Mouse (Mus musculus) midbrain, embryonic 15.5 days (tissue): ENCODE results near the gene Olfr390. TPM values are rescaled to one million over a fixed set of nuclear protein-coding genes. Genes with fewer than 3 reads are reported as not detected.

Experiments
- ATAC-seq: fragments of 200-750 bp; cut with Nextera tagmentation; replicated peaks from 2 replicates; pipeline ENCODE4 v1.8.0; 2017; ENCODE audit warnings: moderate TSS enrichment
- H3K27ac ChIP-seq: fragments of 300-500 bp; sonication (generic); 2 replicates; pipeline ENCODE4 v1.5.1; 2015; ENCODE audit warnings: mild to moderate bottlenecking, inconsistent platforms
- H3K27me3 ChIP-seq: fragments of 300-500 bp; sonication (generic); replicated peaks from 2 replicates; pipeline ENCODE4 v1.6.1; 2015; ENCODE audit warnings: inconsistent platforms
- H3K36me3 ChIP-seq: fragments of 300-500 bp; sonication (generic); replicated peaks from 2 replicates; pipeline ENCODE4 v1.6.1; 2015; ENCODE audit warnings: inconsistent platforms
- H3K4me1 ChIP-seq: fragments of 300-500 bp; sonication (generic); 2 replicates; pipeline ENCODE4 v1.6.1; 2015; ENCODE audit warnings: inconsistent platforms
- H3K4me2 ChIP-seq: fragments of 300-500 bp; sonication (generic); 2 replicates; pipeline ENCODE4 v1.6.1; 2015; ENCODE audit warnings: inconsistent platforms, mild to moderate bottlenecking, moderate library complexity
- H3K4me3 ChIP-seq: fragments of 300-500 bp; sonication (generic); 2 replicates; pipeline ENCODE4 v1.5.1; 2015; ENCODE audit warnings: mild to moderate bottlenecking, inconsistent platforms
- H3K9ac ChIP-seq: fragments of 300-500 bp; sonication (generic); 2 replicates; pipeline ENCODE4 v1.6.1; 2015; ENCODE audit warnings: mild to moderate bottlenecking, inconsistent platforms
- H3K9me3 ChIP-seq: fragments of 300-500 bp; sonication (generic); 2 replicates; pipeline ENCODE4 v1.6.1; 2016; ENCODE audit warnings: inconsistent platforms
- WGBS: fragments of 180-500 bp; shearing (Covaris S2); methylation state at CpG from one replicate; pipeline ENCODE4 v1.1.7; 2015; ENCODE audit warnings: mixed read lengths; 5-methylcytosine and 5-hydroxymethylcytosine counted together
- polyA plus RNA-seq: library from polyadenylated mRNA; unstranded; fragments of >200 nt; fragmentation: Nextera tagmentation; extraction: Ambion mirVana; gene quantifications from 2 replicates; pipeline ENCODE4 v1.2.1, GENCODE M21; 2015

The Olfr390 gene
- not detected in 2 replicates for polyA plus RNA-seq

GRCm38 (mm10) chr11:73782664-73783063 lies at the start of gene Olfr390:
Gene Olfr390 (plus strand): TSS chr11:73782964.
- Histone ChIP-seq H3K4me3 (no peak within 1 kb of the TSS), H3K9ac (no peak within 1 kb of the TSS), H3K27ac (no peak within 1 kb of the TSS), H3K9me3 (no peaks in the 10 kb centered on the region; the same call in 1 of the 2 replicates), H3K4me1 (no peaks in the 10 kb centered on the region), H3K36me3 (no peaks in the 10 kb centered on the region), H3K4me2 (no peak within 1 kb of the TSS), H3K27me3 (no peaks in the 10 kb centered on the region)
- 67% methylated on average over 1 of the region's 1 CpGs for WGBS
- no peak for ATAC-seq

- Histone ChIP-seq H3K4me2 (no peak overlapping the region), H3K27me3 (no peaks in the 10 kb centered on the region), H3K4me1 (no peaks in the 10 kb centered on the region), H3K9me3 (peaks cover 20% of the 10 kb centered on the region), H3K4me3 (no peak overlapping the region), H3K9ac (no peak overlapping the region), H3K36me3 (no peaks in the 10 kb centered on the region), H3K27ac (no peak overlapping the region)
- ATAC-seq = no peak
Observed at GRCm38 (mm10) chr11:73759115-73759514, 23.6 kb upstream of the Olfr390 start.

- no peaks in the 10 kb centered on the region for H3K36me3 ChIP-seq
- H3K4me1 ChIP-seq = no peaks in the 10 kb centered on the region
- H3K4me3 ChIP-seq = no peak within 1 kb of the TSS
Observed at GRCm38 (mm10) chr11:73780613-73781012, 2.2 kb upstream of the Olfr390 start, which contains the start of gene Olfr389. Gene Olfr389 (minus strand): TSS chr11:73780713.

GRCm38 (mm10) chr11:73802952-73803351 lies 20.2 kb downstream of the Olfr390 start, which contains the start of gene Olfr391-ps:
Gene Olfr391-ps (minus strand): TSS chr11:73803052.
- Histone ChIP-seq H3K27me3 (no peaks in the 10 kb centered on the region), H3K4me2 (no peak within 1 kb of the TSS), H3K36me3 (no peaks in the 10 kb centered on the region), H3K9me3 (0 out of 2 replicates have a peak, but pooled peaks cover 15% of the 10 kb centered on the region), H3K4me1 (no peaks in the 10 kb centered on the region), H3K27ac (no peak within 1 kb of the TSS), H3K4me3 (no peak within 1 kb of the TSS), H3K9ac (no peak within 1 kb of the TSS)
- ATAC-seq = no peak
- 30% methylated on average over 1 of the region's 1 CpGs for WGBS

More at GRCm38 (mm10) chr11:73780613-73781012, 2.2 kb upstream of the Olfr390 start, which contains the start of gene Olfr389:
- 83% methylated on average over 1 of the region's 1 CpGs for WGBS
- Histone ChIP-seq H3K27ac (no peak within 1 kb of the TSS), H3K4me2 (no peak within 1 kb of the TSS), H3K9me3 (no peaks in the 10 kb centered on the region), H3K9ac (no peak within 1 kb of the TSS), H3K27me3 (no peaks in the 10 kb centered on the region)
- no peak for ATAC-seq

- Histone ChIP-seq H3K4me2 (no peak within 1 kb of the TSS), H3K9me3 (0 out of 2 replicates have a peak, but pooled peaks cover 5% of the 10 kb centered on the region), H3K4me3 (no peak within 1 kb of the TSS), H3K36me3 (no peaks in the 10 kb centered on the region), H3K9ac (no peak within 1 kb of the TSS), H3K27me3 (no peaks in the 10 kb centered on the region), H3K4me1 (no peaks in the 10 kb centered on the region), H3K27ac (no peak within 1 kb of the TSS)
- WGBS = 94% methylated on average over 1 of the region's 1 CpGs
- ATAC-seq = no peak
Observed at GRCm38 (mm10) chr11:73816949-73817348, 34.2 kb downstream of the Olfr390 start, which contains the start of gene Olfr392. Gene Olfr392 (minus strand): TSS chr11:73817049.

Other genes starting within 250 kb of the Olfr390 start
- not detected in 2 replicates for gene Olfr385, start 190.0 kb upstream of the Olfr390 start, polyA plus RNA-seq
- gene Olfr384, start 184.4 kb upstream of the Olfr390 start, polyA plus RNA-seq = not detected in 2 replicates
- not detected in 2 replicates for gene Zfp735, start 94.2 kb upstream of the Olfr390 start, polyA plus RNA-seq
- not detected in 2 replicates for gene Olfr389, start 2.3 kb upstream of the Olfr390 start, polyA plus RNA-seq
- gene Olfr391-ps, start 20.1 kb downstream of the Olfr390 start, polyA plus RNA-seq = not detected in 2 replicates
- gene Olfr392, start 34.1 kb downstream of the Olfr390 start, polyA plus RNA-seq = not detected in 2 replicates
- gene Olfr393, start 68.5 kb downstream of the Olfr390 start, polyA plus RNA-seq = not detected in 2 replicates
- not detected in 2 replicates for gene Olfr394, start 107.8 kb downstream of the Olfr390 start, polyA plus RNA-seq
- gene Olfr395, start 126.3 kb downstream of the Olfr390 start, polyA plus RNA-seq = not detected in 2 replicates
- not detected in 2 replicates for gene Olfr23, start 153.7 kb downstream of the Olfr390 start, polyA plus RNA-seq
- gene Olfr397, start 177.9 kb downstream of the Olfr390 start, polyA plus RNA-seq = not detected in 2 replicates
- gene Olfr398, start 207.4 kb downstream of the Olfr390 start, polyA plus RNA-seq = not detected in 2 replicates